Mouse (Mus musculus) WW6 (cell line): ENCODE measurements around the gene Rin1.
"Not testable (repeated sequence)": the region's sequence is repeated elsewhere in the genome, so short reads cannot be mapped to it uniquely, and the experiment has no call there.

Source experiments
- DNase-seq: peaks from one replicate; pipeline ENCODE4 v3.0.0-alpha.2; 2013; ENCODE audit warnings: low read depth, low spot score

Gene Rin1

DNA sequence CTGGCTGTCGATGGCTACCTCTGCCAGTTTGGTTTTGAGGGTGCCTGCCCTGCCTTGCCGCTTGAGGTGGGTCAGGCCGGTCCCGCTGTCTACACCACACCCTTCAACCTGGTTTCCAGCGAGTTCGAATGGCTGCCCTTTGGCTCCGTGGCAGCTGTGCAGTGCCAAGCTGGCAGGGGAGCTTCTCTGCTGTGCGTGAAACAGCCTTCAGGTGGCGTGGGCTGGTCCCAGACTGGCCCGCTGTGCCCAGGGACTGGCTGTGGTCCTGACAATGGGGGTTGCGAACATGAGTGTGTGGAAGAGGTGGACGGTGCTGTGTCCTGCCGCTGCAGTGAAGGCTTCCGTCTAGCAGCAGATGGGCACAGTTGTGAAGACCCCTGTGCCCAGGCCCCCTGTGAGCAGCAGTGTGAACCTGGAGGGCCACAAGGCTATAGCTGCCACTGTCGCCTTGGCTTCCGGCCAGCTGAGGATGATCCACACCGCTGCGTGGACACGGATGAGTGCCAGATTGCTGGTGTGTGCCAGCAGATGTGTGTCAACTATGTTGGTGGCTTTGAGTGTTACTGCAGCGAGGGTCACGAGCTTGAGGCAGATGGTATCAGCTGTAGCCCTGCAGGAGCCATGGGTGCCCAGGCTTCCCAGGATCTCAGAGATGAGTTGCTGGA lies 18.4 kb downstream of the Rin1 start:
- no peak for DNase-seq

DNA sequence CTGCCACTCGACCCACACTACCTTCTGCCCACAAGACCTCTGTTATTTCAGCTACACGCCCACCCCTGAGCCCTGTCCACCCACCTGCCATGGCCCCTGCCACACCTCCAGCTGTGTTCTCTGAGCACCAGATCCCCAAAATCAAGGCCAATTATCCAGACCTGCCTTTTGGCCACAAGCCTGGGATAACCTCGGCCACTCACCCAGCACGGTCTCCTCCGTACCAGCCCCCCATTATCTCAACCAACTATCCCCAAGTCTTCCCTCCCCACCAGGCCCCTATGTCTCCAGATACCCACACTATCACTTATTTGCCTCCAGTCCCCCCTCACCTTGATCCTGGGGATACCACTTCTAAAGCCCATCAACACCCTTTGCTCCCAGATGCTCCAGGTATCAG lies 19.2 kb downstream of the Rin1 start:
- no peak for DNase-seq

DNA sequence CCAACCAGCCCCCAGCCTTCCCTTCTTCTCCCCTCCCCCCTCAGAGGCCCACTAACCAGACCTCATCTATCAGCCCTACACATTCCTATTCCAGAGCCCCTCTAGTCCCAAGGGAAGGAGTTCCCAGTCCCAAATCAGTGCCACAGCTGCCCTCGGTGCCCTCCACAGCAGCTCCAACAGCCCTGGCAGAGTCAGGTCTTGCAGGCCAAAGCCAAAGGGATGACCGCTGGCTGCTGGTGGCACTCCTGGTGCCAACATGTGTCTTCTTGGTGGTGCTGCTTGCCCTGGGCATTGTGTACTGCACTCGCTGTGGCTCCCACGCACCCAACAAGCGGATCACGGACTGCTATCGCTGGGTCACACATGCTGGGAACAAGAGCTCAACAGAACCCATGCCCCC lies 19.7 kb downstream of the Rin1 start:
- no peak for DNase-seq

DNA sequence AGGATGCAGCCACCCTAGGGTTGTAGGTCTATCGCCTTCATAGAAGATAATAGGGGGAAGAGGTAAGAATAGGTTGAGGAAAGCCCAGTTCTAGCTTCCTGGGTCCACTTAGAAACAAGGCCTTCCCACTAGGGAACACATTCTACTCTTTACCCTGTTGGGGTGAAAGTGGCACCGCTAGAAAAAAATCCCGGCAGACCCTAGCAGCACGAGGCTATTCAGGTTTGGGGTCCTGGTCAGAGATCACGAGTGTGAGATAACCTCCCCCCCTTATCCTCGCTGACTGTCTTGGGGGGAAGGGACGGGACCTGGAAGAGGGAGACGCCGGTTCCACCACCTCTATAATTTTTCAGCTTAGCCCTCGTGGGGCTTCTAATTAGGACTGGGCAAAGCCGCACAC lies 20.8 kb downstream of the Rin1 start:
- no peak for DNase-seq

DNA sequence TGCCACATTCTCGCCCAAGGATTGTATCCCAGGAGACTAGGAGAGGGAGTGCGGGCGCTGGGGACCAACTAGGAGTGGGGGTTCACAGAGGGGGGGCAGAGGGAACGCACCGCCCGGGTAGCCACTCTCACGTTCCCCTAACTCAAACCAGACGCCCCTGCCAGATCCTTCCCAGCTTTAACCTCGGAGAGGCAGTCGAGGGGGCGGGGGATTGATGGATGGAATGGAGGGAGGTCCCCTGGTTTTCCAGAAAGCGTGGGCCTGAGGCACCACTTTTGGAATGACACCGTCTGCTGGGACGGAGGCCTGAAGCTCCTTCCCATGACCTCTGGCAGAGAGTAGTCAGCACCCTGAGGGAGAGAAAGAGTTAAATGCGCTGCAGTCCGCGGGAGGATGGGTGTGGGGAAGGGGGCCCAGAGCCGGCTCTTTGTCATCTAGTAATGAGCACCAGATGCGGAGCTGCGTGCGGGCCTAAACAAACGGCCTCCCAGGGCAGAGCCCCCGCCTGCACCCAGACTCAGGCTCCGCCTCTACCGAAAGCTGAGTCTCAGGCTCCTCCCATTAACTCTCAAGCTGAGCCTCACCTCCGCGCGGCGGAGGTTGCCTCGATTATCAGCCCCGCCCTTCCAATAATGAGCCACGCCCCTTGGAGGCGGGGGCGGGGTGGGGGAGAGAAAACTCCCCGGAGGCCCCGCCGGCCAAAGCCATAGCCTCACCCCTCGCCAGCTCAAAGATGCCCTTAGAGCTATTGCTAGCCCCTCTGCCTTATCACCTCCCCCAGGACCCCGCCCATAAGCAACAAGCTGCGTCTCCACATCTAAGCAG lies 21.5 kb downstream of the Rin1 start:
- no peak for DNase-seq

DNA sequence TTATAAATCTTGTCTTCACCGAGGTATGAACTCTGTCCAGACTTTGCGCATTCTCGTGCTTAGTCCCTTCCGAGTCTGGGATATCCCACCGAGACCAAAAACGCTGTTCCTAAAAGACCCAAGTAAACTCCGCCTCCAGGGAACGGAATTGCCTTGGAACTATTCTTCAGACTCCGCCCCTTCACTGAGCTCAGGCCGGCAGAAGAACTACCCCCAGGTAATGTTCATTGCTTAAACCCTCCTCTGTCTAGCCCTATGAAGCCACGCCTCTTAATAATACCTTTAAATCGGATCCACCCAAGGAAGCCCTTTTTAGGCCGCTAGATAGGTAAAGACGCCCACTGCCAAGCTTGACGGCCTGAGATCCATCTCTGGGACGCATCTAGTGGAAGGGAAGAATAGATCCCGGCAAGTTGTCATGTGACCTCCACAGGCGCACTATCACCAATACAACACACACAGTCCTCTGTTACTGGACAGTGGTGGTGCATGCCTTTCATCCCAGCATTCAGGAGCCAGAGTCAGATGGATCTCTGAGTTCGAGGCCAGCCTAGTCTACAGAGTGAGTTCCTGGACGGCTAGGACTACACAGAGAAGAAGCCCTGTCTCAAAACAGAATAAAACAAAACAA lies 22.2 kb downstream of the Rin1 start:
- DNase-seq = no peak

DNA sequence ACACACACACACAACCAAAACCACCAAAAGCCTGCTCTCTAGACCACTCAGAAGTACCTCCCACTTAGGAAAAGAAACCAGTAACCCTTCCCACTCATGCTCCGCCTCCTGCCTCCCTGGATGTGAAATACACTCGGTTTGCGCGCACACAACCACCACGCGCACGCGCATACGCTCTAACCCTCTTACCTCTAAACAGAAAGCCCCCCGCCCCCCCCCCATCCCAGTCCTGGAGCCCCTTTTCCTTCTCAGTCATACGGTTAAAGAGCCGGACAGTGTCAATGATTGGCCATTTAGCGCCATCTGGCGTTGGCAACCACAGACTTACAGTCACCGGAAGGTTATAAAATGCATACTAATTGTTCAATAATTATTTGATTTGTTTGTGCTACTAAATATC lies 22.7 kb downstream of the Rin1 start:
- no peak for DNase-seq

DNA sequence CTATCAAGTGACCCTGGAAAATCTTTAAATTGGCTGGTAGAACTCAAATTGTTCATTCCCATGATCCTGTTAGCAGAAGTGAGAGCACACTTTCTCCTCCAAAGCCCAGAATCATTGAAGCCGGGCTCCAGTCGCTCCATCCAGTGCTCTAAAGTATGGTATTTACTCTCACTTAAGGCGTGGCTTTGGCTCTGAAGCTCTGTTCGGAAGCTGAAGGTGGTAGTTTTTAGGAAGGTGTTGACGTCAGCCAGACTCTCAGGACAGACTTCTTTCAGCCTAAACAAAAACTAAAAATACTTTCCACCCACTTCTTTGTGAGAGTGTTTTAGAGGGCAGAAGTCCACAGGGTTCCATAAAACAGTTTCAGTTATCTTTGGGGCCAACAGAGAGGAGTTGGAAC lies 23.2 kb downstream of the Rin1 start:
- DNase-seq = no peak

DNA sequence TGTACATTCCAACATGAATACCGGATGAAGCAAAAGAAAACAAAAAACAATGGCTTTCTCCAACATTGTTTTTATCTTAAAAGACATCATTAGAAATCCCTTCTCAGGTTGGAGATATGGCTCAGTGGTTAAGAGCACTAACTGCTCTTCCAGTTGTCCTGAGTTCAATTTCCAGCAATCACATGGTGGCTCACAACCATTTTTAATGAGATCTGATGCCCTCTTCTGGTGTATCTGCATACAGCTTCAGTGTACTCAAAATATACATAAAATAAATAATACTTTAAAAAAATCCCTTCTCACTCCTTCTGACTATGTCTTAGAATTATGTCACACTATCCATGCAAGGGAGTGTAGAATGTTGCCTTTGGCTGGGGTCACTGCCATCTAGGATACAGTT lies 29.0 kb downstream of the Rin1 start:
- no peak for DNase-seq

DNA sequence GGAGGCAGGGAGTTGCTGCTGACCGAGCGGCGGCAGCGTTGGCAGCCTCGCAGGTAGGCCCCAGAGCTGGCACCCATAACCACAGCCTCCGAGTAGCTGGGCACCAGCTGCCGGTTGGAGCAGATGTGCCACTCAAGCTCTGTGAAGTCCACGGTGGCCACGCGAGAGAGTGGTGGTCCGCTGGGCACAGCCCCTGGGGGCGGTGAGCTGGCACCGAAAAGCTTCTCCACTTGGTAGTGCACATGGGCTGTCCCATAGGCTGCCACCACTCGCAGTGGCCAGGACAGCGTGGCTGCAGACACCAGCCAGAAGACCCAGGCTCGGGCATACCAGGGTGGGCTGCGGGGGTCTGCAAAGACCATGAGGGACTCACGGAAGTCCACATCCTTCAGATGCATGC lies 31.7 kb downstream of the Rin1 start:
- DNase-seq = no peak

DNA sequence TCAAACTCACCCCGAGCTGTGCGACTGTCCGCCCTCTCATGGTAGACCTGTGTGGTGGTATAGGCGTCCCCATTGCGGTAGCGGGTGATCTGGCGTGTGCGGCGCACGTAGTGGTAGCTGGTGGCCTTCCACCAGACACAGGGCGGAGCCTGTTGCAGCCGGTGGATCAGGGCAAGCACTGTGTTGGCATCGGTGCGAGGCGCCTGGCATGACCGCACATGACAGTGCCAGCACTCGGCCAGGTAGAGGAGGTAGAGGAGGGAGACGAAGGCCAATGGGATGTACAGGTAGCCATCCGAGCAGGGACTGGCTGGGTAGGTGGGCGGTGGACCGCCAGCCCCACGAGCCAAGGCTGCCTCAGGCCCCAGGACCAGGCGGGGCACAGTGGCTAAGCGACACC lies 32.3 kb downstream of the Rin1 start:
- DNase-seq = no peak

DNA sequence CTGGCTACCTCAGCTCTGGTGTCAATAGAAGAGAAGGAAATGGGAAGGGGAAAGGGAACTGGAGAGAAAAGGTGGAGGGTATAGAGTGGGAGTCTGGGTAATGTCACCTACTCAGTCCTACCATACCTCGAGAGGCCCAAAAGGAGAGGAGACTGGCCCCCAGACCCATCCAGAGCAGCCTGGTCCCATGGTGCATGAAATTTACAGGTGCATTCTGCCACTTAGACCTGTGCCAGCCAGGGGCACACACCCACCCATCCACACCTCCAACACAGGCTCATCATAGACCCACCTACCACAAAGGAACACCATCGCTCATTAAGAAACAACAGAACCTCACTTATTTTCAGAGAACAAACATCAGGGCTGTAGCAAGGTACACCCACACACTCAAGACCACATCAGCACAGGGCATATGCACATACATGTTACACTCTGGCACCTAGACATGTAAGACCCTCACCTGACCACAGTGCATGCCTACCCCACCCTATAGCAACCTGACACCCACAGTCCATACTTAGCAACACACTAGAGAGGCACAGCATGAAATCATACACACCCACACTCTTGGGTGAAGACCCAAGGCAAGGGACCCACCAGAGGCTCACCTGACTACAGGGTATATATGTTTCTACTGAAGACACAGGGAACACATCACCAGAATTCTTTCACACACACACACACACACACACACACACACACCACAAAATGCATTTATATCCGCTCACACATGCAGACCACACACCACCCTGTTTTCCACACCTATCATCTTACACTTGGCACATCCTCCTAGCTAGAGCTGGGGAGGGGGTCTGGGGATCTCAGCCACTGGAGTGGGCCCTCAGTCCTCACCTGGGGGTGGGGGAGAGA lies 33.9 kb downstream of the Rin1 start:
- no peak for DNase-seq

DNA sequence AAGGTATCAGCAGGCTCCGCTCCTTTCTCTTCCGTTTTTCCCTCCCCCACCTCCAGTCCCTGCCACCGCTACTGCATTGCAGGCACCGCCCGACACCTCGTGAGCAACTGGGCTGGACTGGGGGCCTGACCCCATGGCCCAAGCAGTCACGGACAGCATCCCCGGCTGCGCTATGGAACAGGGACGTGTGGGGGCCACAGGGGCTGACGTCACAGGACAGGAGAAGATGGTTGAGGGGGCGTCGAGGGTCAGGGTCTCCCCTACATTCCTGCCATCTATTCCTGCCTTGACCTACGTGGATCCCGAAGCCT lies 34.5 kb downstream of the Rin1 start:
- no peak for DNase-seq

DNA sequence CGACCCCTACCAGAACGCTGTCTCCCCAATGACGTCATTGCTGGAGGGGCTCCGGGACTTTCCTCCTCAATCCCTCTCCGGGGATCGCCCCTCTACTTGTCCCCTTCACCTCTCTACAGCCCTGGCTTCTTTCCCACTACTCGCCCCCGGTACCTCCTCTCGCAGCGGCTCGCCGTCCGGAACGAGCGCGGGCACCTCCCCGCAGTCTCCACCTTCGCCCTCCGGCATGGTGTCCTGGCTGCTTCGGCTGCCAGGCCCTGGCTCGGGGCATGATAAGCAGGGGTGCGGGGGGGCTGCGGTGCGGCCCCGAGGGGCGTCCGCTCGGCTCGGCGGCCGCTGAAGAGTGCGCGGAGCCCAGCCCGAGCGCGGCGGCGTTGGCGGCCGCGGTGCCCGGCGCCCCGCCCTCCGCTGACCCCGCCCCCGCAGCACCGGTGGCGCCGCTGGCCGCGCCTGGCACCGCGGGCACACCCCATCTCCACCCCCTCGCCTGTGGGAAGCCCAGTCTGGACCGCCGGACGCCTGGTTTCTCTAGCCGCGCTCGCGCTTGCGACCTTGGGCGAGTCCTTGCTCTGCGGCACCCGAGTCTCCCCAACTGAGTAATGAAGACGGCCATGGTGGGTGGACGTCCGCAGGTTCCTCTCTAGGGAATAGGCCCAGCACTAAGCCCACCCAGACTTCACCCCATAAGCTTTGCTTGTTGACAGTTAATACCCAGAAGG lies 35.0 kb downstream of the Rin1 start, which contains the start of gene Tmem151a:
Gene Tmem151a, minus strand, starts transcription at position 387 of the 719 bp plus-strand sequence.
- no peak for DNase-seq

DNA sequence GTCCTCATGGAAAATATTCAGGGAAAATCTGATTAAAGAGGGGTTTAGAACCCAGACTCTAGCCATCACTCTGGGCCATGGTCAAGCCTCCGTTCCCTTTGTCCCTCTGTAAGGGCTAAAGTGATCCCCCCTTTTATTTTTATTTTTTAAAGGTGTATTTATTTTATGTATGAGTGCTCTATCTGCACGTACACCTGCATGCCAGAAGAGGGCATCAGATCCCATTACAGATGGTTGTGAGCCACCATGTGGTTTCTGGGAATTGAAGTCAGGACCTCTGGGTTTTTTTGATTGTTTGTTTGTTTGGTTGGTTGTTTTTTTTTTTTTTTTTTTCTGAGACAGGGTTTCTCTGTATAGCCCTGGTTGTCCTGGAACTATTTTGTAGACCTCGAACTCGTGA lies 36.3 kb downstream of the Rin1 start:
- DNase-seq = not testable (repeated sequence)

DNA sequence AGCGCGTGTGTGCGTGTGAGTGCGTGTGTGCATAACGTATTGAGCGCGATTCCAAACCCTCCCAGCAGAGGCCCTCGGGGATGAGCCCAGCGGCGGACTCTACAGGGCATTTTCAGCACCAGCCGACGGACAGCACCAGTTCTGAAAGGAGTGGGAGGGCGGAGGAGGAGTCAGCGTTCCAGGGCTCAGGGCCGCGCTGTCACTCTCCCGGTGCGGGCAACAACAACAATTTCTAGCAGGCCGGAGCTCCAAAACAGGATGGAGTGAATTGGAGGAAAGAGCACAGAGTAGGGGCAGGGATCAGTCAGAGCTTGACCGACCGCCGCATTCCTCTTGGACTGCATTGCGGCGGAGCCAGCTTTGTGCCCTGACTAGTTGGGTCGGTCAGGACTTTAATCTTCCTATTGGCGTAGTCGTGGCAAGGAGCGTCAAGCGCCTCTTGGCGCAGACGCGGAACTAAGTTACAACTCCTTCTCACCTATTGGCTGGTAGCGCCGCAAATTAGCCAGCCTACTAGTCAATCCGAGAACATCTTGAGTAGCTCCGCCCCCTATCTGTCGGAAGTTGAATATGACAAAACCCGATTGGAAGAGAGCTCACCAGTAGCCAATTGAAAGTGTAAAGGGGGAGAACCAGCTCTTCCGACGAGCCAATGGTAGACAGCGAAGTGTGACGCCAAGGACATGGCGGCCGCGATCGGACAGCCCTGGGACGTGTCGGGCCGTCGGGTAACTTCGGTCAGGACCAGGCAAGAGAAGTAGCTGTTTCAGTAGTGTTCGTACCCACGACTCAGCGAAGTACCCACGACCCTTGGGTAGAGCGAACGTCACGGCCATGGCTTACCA lies 37.8 kb downstream of the Rin1 start, which contains the start of gene Yif1a:
Gene Yif1a, plus strand, starts transcription at position 655 of the 845 bp plus-strand sequence.
- peak; percentile 93 for DNase-seq

DNA sequence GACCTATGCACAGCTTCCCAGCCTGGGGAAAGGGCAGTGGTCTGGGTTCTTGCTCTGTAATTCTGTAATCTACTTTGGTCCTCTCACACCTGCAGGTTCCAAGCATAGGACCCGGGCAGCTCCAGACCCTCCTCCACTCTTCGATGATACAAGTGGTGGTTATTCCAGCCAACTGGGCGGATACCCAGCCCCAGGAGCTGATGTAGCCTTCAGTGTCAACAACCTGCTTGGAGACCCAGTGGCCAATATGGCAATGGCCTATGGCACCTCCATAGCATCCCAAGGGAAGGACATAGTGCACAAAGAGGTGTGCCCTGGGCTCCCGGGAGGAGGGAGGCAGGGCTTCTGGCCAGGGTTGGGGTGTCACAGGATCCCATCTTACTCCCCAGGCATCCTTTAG lies 39.0 kb downstream of the Rin1 start:
- no peak for DNase-seq

DNA sequence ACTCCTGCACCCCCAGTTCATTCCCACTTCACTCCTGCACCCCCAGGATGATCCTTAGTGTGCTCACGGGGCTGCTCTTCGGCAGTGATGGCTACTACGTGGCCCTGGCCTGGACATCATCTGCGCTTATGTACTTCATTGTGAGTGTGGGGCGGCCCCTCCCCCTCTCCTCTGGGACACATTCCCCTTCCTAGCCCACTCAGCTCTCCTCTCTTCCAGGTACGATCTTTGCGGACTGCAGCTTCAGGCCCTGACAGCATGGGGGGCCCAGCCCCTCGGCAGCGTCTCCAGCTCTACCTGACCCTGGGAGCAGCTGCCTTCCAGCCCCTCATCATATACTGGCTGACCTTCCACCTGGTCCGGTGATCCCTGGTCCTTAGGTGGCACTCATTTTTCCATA lies 41.8 kb downstream of the Rin1 start:
- DNase-seq = no peak

DNA sequence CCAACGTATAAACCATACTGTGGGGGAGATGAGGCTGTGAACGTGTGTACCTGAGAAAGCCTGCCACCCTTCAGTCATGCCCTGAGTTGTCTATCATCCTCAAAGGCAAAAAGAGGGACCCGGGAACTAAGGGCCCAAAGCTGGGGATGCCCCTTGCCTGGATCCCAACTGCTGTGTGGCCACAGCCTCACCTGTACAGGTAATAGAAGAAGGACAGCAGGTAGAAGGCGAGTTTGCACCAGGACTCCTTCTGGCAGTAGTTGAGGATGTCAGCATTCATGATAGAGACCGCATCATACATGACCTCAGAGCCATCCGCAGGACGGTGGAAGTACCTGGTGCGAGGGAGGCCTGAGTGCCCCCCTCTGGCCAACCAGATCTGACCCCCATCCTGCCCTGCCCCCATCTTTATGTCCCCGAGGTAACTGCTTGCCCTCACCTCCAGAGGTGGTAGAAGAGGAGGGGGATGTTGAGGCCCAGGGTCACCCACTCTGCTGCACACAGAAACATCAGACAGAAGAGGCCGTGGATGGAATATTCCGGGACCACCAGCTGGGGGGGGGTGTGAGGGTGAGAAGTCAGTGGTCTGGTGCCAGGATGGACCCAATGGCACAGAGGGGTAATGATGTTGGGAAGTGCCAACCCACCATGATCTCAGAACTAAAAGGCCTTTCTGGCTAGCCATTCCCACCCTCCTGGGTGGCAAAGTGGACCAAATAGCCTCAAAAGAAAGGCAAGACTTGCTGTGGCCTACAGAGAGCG lies 43.4 kb downstream of the Rin1 start:
- DNase-seq = no peak

DNA sequence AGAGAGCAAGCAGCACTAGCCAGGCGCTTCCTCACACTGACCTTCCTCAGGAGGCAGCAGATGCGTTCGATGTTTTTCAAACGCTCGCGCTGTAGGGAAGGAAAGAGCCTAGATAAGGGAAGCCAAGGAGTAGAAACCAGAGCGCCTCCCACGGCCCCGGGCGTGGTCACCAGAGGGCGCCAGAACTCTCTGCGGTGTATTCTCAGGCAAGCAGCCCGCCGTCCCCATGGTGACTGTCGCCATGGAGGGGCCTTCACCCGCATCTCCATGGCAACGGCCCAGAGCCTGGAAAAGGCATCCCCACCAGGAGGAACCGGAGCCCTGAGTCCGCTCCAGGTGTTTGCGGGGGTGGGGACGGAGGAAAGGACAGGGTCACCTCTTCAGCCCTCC lies 44.0 kb downstream of the Rin1 start:
- peak; percentile 83 for DNase-seq
